Mouse (Mus musculus) heart, embryonic 13.5 days (tissue): Measurements from ENCODE around the gene Sprtn. TPM values are rescaled to one million over a fixed set of nuclear protein-coding genes. Genes with fewer than 3 reads are reported as not detected.

Experiments used
- ATAC-seq: fragments of 200-750 bp; cut with Nextera tagmentation; 2 replicates; pipeline ENCODE4 v1.8.0; 2017; ENCODE audit warnings: moderate TSS enrichment; ENCODE audit not compliant: insufficient number of reproducible peaks, low FRiP score, low TSS enrichment; ENCODE audit errors: extremely low read depth
- H3K27ac ChIP-seq: fragments of 300-500 bp; sonication (generic); replicated peaks from 2 replicates; pipeline ENCODE4 v1.5.1; 2015; ENCODE audit warnings: moderate library complexity, mild to moderate bottlenecking, inconsistent platforms
- H3K27me3 ChIP-seq: fragments of 300-500 bp; sonication (generic); replicated peaks from 2 replicates; pipeline ENCODE4 v1.6.1; 2015; ENCODE audit warnings: mild to moderate bottlenecking, inconsistent platforms
- H3K36me3 ChIP-seq: fragments of 300-500 bp; sonication (generic); 2 replicates; pipeline ENCODE4 v1.6.1; 2015; ENCODE audit warnings: mild to moderate bottlenecking, inconsistent platforms
- H3K4me1 ChIP-seq: fragments of 300-500 bp; sonication (generic); 2 replicates; pipeline ENCODE4 v1.6.1; 2015; ENCODE audit warnings: inconsistent platforms
- H3K4me2 ChIP-seq: fragments of 300-500 bp; sonication (generic); 2 replicates; pipeline ENCODE4 v1.6.1; 2015; ENCODE audit warnings: inconsistent platforms, mild to moderate bottlenecking, moderate library complexity
- H3K4me3 ChIP-seq: fragments of 300-500 bp; sonication (generic); 2 replicates; pipeline ENCODE4 v1.5.1; 2015; ENCODE audit warnings: moderate library complexity, mild to moderate bottlenecking, inconsistent platforms
- H3K9ac ChIP-seq: fragments of 300-500 bp; sonication (generic); 2 replicates; pipeline ENCODE4 v1.6.1; 2015; ENCODE audit warnings: inconsistent platforms, mild to moderate bottlenecking, moderate library complexity
- H3K9me3 ChIP-seq: fragments of 300-500 bp; sonication (generic); 2 replicates; pipeline ENCODE4 v1.6.1; 2016; ENCODE audit warnings: inconsistent platforms
- WGBS: fragments of 180-500 bp; shearing (Covaris S2); methylation state at CpG from one replicate; pipeline ENCODE4 v1.1.7; 2015; ENCODE audit warnings: mixed read lengths; 5-methylcytosine and 5-hydroxymethylcytosine counted together
- polyA plus RNA-seq: library from polyadenylated mRNA; unstranded; fragments of >200 nt; fragmentation: Nextera tagmentation; extraction: Ambion mirVana; gene quantifications from 2 replicates; pipeline ENCODE4 v1.2.1, GENCODE M21; 2015

Sprtn gene
- polyA plus RNA-seq, 1 experiment from 2014 or later, result 7.1 TPM

DNA sequence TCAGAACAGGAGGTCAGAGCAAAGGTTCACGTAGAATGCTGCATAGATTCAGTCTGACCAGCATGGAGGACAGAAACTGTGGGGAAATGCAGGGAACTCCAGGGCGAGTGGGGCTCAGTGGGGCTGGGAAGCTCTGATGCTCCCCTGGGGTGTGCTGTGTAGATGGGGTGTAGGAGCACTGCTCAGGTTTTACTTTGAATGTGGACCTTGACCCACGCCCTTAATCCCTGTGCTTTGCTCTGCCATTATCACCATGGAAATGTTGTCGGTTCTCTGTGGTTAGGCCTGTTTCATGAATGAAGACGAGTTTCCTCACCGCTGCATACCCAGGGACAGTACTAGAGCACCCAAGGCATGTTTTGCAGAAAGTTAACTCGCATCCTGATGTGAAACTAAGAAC lies 26.2 kb upstream of the Sprtn start:
- Histone ChIP-seq H3K4me2 (no peak overlapping the region), H3K9ac (no peak overlapping the region), H3K27ac (no peak overlapping the region), H3K9me3 (no peaks in the 10 kb centered on the region), H3K27me3 (no peaks in the 10 kb centered on the region), H3K4me1 (peaks cover 46% of the 10 kb centered on the region), H3K4me3 (no peak overlapping the region), H3K36me3 (peaks cover 58% of the 10 kb centered on the region)
- ATAC-seq, result no peak
- 84% methylated on average over 7 of the region's 7 CpGs for WGBS

DNA sequence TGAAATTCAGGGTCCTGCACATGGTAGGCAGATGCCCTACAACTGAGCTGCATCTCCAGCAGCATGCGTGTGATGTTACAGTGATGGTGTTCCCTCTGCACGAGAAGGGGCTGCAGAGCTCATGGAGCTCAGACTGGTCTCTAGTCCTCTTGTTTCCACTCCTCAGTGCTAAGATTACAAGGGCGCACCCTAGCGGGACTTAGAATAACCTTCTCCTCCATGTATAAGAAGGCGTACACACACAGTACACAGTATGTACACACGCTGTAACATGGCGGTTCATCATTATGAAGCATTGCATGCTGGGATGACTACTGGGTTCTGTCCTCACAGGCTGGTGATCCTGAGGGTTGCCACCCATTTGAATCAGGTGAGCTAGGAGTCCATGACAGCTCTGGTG lies 25.6 kb upstream of the Sprtn start:
- no peak for ATAC-seq

DNA sequence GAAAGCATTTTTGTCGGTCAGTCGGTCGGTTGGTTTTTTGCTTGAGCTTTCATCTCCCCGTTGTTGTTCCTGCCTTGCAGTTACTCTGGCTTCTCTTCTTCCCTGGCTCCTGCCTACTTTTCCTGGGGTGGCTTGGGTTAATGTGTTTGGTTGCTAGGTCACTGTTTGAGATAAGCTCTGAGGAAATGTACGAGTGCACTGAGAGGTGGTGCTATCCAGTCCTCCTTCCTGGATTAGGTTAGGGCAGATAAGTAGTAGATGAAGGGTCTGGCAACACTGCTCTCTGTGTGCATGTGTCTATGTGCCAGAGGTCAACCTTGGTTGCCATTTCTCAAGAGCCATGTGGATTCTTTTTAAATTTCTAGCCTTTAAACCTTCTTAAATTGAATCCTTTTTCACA lies 25.0 kb upstream of the Sprtn start:
- H3K36me3 ChIP-seq, result peaks cover 70% of the 10 kb centered on the region
- ATAC-seq, result peak; percentile 55; the same call in 1 of the 2 replicates

More for the DNA sequence above, 25.6 kb upstream of the Sprtn start:
- no peak overlapping the region for H3K4me3 ChIP-seq
- no peaks in the 10 kb centered on the region for H3K9me3 ChIP-seq
- H3K27me3 ChIP-seq, result no peaks in the 10 kb centered on the region
- H3K9ac ChIP-seq, result no peak overlapping the region
- 85% methylated on average over 7 of the region's 7 CpGs for WGBS
- peaks cover 40% of the 10 kb centered on the region for H3K4me1 ChIP-seq
- H3K36me3 ChIP-seq, result peaks cover 64% of the 10 kb centered on the region
- H3K27ac ChIP-seq, result no peak overlapping the region
- no peak overlapping the region for H3K4me2 ChIP-seq

GRCm38 (mm10) chr8:124878141-124878540 lies 19.5 kb upstream of the Sprtn start:
- Histone ChIP-seq H3K9me3 (no peaks in the 10 kb centered on the region), H3K36me3 (peaks cover 98% of the 10 kb centered on the region), H3K27me3 (no peaks in the 10 kb centered on the region), H3K4me2 (no peak overlapping the region), H3K4me1 (peaks cover 14% of the 10 kb centered on the region), H3K9ac (no peak overlapping the region), H3K27ac (no peak overlapping the region), H3K4me3 (no peak overlapping the region)
- no peak for ATAC-seq
- WGBS, result 66% methylated on average over 5 of the region's 5 CpGs

More for the DNA sequence above, 25.0 kb upstream of the Sprtn start:
- Histone ChIP-seq H3K4me2 (no peak overlapping the region), H3K4me3 (no peak overlapping the region), H3K9ac (no peak overlapping the region), H3K27me3 (no peaks in the 10 kb centered on the region), H3K27ac (no peak overlapping the region), H3K9me3 (no peaks in the 10 kb centered on the region), H3K4me1 (peaks cover 34% of the 10 kb centered on the region)
- 24% methylated on average over 5 of the region's 5 CpGs for WGBS

- Histone ChIP-seq H3K4me2 (no peak overlapping the region), H3K9me3 (no peaks in the 10 kb centered on the region), H3K36me3 (peaks cover 98% of the 10 kb centered on the region), H3K27ac (peak overlapping the region; percentile 30; the same call in 1 of the 2 replicates), H3K27me3 (no peaks in the 10 kb centered on the region), H3K4me3 (no peak overlapping the region), H3K4me1 (peaks cover 13% of the 10 kb centered on the region), H3K9ac (peak overlapping the region; percentile 40; the same call in 1 of the 2 replicates)
- WGBS, result 49% methylated on average over 10 of the region's 10 CpGs
- no peak for ATAC-seq
These were observed 18.6 kb upstream of the Sprtn start for GRCm38 (mm10) chr8:124878946-124879526.

DNA sequence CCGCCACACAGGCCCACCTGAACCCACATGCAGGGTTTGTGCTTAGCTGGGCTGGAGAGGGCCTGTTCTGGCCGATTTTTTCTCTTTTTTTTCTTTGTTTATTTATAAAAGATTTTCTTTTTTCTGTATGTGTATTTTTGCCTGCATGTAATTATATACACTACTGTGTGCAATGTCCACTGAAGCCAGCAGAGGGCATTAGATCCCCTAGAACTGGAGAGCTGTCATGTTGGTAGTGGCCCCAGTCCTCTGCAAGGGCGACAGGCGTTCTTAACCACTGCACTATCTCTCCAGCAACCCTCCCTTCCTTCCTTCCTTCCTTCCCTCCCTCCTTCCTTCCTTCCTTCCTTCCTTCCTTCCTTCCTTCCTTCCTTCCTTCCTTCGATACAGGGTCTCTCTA lies 9.3 kb upstream of the Sprtn start:
- no peak overlapping the region for H3K4me3 ChIP-seq
- H3K27me3 ChIP-seq, result no peaks in the 10 kb centered on the region
- WGBS, result 94% methylated on average over 5 of the region's 5 CpGs
- peaks cover 96% of the 10 kb centered on the region for H3K36me3 ChIP-seq
- H3K9ac ChIP-seq, result no peak overlapping the region
- peaks cover 4% of the 10 kb centered on the region for H3K9me3 ChIP-seq
- H3K4me2 ChIP-seq, result no peak overlapping the region
- no peak overlapping the region for H3K27ac ChIP-seq
- no peak for ATAC-seq
- H3K4me1 ChIP-seq, result peaks cover 11% of the 10 kb centered on the region

DNA sequence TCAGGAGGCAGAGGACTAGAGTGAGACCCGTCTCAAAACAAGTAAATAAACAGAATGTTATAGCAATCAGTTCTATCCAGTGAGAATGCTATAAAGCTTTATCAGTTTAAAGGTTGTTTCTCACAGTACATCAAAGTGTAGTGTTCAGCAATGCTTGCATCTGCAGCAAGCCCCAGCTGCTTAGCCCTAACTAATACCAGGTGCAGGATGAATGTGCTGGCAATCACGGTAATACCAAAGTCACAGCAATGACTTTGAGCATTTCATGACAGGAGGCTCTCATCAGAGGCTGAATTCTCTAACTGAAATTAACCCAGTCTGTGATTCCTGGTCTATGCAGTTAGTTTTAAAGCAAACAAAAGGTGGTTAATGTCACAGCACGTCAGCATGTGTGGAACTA lies 5.1 kb upstream of the Sprtn start:
- peak overlapping the region; percentile 24; the same call in 1 of the 2 replicates for H3K27ac ChIP-seq
- 59% methylated on average over 3 of the region's 3 CpGs for whole genome bisulfite sequencing
- H3K9ac ChIP-seq, result no peak overlapping the region
- H3K4me1 ChIP-seq, result peaks cover 40% of the 10 kb centered on the region
- no peak overlapping the region for H3K4me3 ChIP-seq
- H3K27me3 ChIP-seq, result no peaks in the 10 kb centered on the region
- peaks cover 83% of the 10 kb centered on the region for H3K36me3 ChIP-seq
- peaks cover 4% of the 10 kb centered on the region for H3K9me3 ChIP-seq
- ATAC-seq, result no peak
- H3K4me2 ChIP-seq, result no peak overlapping the region

- Histone ChIP-seq H3K4me2 (peak overlapping the region; percentile 91), H3K9ac (peak overlapping the region; percentile 95), H3K27me3 (no peaks in the 10 kb centered on the region), H3K27ac (peak overlapping the region; percentile 91), H3K4me1 (peaks cover 53% of the 10 kb centered on the region), H3K9me3 (no peaks in the 10 kb centered on the region), H3K4me3 (peak overlapping the region; percentile 90), H3K36me3 (peaks cover 70% of the 10 kb centered on the region)
- WGBS, result 79% methylated on average over 26 of the region's 26 CpGs
- no peak for ATAC-seq
These were observed 1.6 kb upstream of the Sprtn start for GRCm38 (mm10) chr8:124896010-124896631.

DNA sequence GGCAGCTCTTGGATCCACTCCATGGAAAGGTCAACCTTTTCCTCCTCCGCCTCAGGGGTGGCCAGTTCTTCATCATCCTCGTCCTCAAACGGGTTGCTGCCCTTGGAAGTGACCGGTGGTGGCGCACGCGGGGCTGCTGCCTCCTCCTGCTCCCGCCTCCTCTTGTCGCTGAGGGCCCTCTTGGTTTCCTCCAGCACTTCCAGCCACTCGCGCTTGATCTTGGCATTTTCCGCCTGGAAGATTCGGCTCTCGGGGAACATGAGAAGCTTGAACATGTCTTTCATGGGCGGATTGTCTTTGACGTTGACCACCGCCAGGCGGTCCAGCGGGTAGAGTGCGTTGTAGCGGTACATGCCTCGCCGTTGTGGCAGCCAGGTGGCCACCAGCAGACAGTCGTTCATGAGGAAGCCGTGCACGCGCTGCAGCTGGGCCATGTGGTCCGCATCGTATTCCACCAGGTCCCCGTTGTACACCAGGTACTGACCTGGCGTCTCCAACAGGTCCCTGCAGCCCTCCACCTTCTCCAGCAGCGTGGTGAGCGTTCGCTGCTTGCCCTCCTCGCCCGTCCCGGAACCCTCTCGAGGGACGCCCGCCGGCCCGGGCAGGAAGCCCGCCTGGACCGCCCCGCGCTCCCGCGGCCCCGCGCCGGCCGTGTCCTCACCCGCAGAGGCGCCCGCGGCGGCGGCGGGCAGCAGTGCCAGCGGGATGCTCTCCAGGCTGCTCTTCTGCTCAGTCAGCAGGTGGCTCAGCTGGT lies 877 bp upstream of the Sprtn start:
- Histone ChIP-seq H3K27me3 (no peaks in the 10 kb centered on the region), H3K9ac (peak overlapping the region; percentile 95), H3K4me1 (peaks cover 53% of the 10 kb centered on the region), H3K9me3 (no peaks in the 10 kb centered on the region), H3K27ac (peak overlapping the region; percentile 91), H3K4me3 (peak overlapping the region; percentile 90), H3K36me3 (peaks cover 68% of the 10 kb centered on the region), H3K4me2 (peak overlapping the region; percentile 91)
- WGBS, result 1% methylated on average over 60 of the region's 60 CpGs
- ATAC-seq, result peak; percentile 33; the same call in 1 of the 2 replicates

DNA sequence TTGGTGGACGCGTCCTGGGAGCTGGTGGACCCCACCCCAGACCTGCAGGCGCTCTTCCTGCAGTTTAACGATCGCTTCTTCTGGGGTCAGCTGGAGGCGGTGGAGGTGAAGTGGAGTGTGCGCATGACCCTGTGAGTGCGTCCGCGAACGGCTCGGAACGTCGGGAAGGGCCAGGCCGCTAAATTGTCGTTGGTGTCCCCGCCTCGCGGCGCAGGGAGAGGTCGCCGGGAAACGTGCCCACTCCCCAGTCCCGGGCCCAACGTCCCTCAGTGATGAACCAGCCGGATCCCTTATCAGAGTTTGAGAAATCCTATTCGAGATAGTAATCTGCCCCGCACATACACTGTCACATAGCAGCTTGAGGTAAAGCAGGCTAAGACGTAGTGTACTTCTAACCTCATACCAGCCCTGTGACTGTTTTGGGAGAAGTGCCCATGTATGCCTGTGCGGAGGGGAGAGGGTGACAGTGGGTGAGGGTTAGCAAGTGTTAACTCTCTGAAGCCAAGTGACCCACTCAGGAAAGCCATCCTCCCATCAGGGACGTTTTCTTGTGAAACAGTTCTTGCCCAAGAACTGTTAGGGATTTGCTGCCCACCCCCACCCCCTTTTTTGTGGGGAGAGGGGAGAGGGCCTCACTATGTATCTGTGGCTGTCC lies 692 bp downstream of the Sprtn start:
- WGBS, result 4% methylated on average over 31 of the region's 31 CpGs
- Histone ChIP-seq H3K4me3 (peak overlapping the region; percentile 90), H3K27ac (peak overlapping the region; percentile 91), H3K9me3 (no peaks in the 10 kb centered on the region), H3K4me2 (peak overlapping the region; percentile 91), H3K27me3 (no peaks in the 10 kb centered on the region), H3K4me1 (peaks cover 42% of the 10 kb centered on the region), H3K9ac (peak overlapping the region; percentile 95), H3K36me3 (peaks cover 72% of the 10 kb centered on the region)
- ATAC-seq, result no peak

- Histone ChIP-seq H3K27me3 (no peaks in the 10 kb centered on the region), H3K4me2 (no peak overlapping the region), H3K9ac (no peak overlapping the region), H3K9me3 (no peaks in the 10 kb centered on the region), H3K4me1 (peaks cover 15% of the 10 kb centered on the region), H3K36me3 (peaks cover 89% of the 10 kb centered on the region), H3K27ac (no peak overlapping the region), H3K4me3 (no peak overlapping the region)
- no peak for ATAC-seq
- WGBS, result 91% methylated on average over 15 of the region's 15 CpGs
These were observed 5.5 kb downstream of the Sprtn start for GRCm38 (mm10) chr8:124903198-124903597.
